Mouse (Mus musculus): Measurements from ENCODE around the gene P2rx1. TPM values are rescaled to one million over a fixed set of nuclear protein-coding genes. Genes with fewer than 3 reads are reported as not detected.

The P2rx1 gene
- polyA plus RNA-seq, 1 experiment from 2014 or later, result 2.6 TPM

- ATAC-seq (ENCODE audit: insufficient number of reproducible peaks, low FRiP score, low TSS enrichment, low read depth), result no peak
- H3K9ac ChIP-seq, result no peak overlapping the region
- H3K36me3 ChIP-seq, result no peaks in the 10 kb centered on the region
- H3K4me2 ChIP-seq (replicated peaks), result no peak overlapping the region
- WGBS, result 56% methylated on average over 13 of the region's 13 CpGs
- no peaks in the 10 kb centered on the region for H3K9me3 ChIP-seq (replicated peaks)
- H3K27ac ChIP-seq (replicated peaks), result no peak overlapping the region
- 0 out of 2 replicates have a peak, but pooled peaks cover 7% of the 10 kb centered on the region for H3K4me1 ChIP-seq
- H3K4me3 ChIP-seq (replicated peaks), result no peak overlapping the region
- H3K27me3 ChIP-seq, result no peaks in the 10 kb centered on the region
Measured at GRCm38 (mm10) chr11:73009531-73010274, 10.8 kb downstream of the P2rx1 start.

GRCm38 (mm10) chr11:73013981-73014380 is 15.1 kb downstream of the P2rx1 start:
- H3K4me1 ChIP-seq, result peaks cover 22% of the 10 kb centered on the region; the same call in 1 of the 2 replicates
- ATAC-seq (ENCODE audit: insufficient number of reproducible peaks, low FRiP score, low TSS enrichment, low read depth), result no peak
- H3K9ac ChIP-seq, result no peak overlapping the region
- H3K9me3 ChIP-seq (replicated peaks), result no peaks in the 10 kb centered on the region
- H3K4me2 ChIP-seq (replicated peaks), result no peak overlapping the region
- H3K27me3 ChIP-seq, result no peaks in the 10 kb centered on the region
- WGBS, result 68% methylated on average over 5 of the region's 5 CpGs
- H3K27ac ChIP-seq (replicated peaks), result no peak overlapping the region
- no peaks in the 10 kb centered on the region for H3K36me3 ChIP-seq
- no peak overlapping the region for H3K4me3 ChIP-seq (replicated peaks)

- 74% methylated on average over 4 of the region's 4 CpGs for WGBS
- no peak overlapping the region for H3K4me2 ChIP-seq (replicated peaks)
- H3K4me1 ChIP-seq, result peaks cover 31% of the 10 kb centered on the region
- H3K36me3 ChIP-seq, result no peaks in the 10 kb centered on the region
- H3K27me3 ChIP-seq, result 0 out of 2 replicates have a peak, but pooled peaks cover 7% of the 10 kb centered on the region
- ATAC-seq (ENCODE audit: insufficient number of reproducible peaks, low FRiP score, low TSS enrichment, low read depth), result no peak
- H3K4me3 ChIP-seq (replicated peaks), result no peak overlapping the region
- no peak overlapping the region for H3K9ac ChIP-seq
- H3K9me3 ChIP-seq (replicated peaks), result no peaks in the 10 kb centered on the region
- H3K27ac ChIP-seq (replicated peaks), result peak overlapping the region; percentile 44; the same call in 1 of the 2 replicates
Measured at GRCm38 (mm10) chr11:73014831-73015344, 16.0 kb downstream of the P2rx1 start.

GRCm38 (mm10) chr11:73015391-73016102 is 16.6 kb downstream of the P2rx1 start:
- Histone ChIP-seq H3K27me3 (peaks cover 14% of the 10 kb centered on the region; the same call in 1 of the 2 replicates), H3K4me3 (replicated peaks) (no peak overlapping the region), H3K27ac (replicated peaks) (peak overlapping the region; percentile 44; the same call in 1 of the 2 replicates), H3K9ac (no peak overlapping the region), H3K4me2 (replicated peaks) (no peak overlapping the region), H3K36me3 (no peaks in the 10 kb centered on the region), H3K9me3 (replicated peaks) (no peaks in the 10 kb centered on the region), H3K4me1 (peaks cover 35% of the 10 kb centered on the region)
- ATAC-seq (ENCODE audit: insufficient number of reproducible peaks, low FRiP score, low TSS enrichment, low read depth), result no peak
- 67% methylated on average over 5 of the region's 5 CpGs for WGBS

GRCm38 (mm10) chr11:73016103-73016420 is 17.2 kb downstream of the P2rx1 start:
- ATAC-seq (ENCODE audit: insufficient number of reproducible peaks, low FRiP score, low TSS enrichment, low read depth), result no peak
- WGBS, result 80% methylated on average over 6 of the region's 6 CpGs
- Histone ChIP-seq H3K27me3 (peaks cover 14% of the 10 kb centered on the region; the same call in 1 of the 2 replicates), H3K27ac (replicated peaks) (peak overlapping the region; percentile 44; the same call in 1 of the 2 replicates), H3K9ac (no peak overlapping the region), H3K9me3 (replicated peaks) (no peaks in the 10 kb centered on the region), H3K36me3 (no peaks in the 10 kb centered on the region), H3K4me2 (replicated peaks) (no peak overlapping the region), H3K4me3 (replicated peaks) (no peak overlapping the region), H3K4me1 (peaks cover 35% of the 10 kb centered on the region)

GRCm38 (mm10) chr11:73018471-73019146 is 19.7 kb downstream of the P2rx1 start, which contains the start of gene Camkk1:
Gene Camkk1 (plus strand): TSS chr11:73019008.
- under 1% methylated on average over 57 of the region's 57 CpGs for WGBS
- H3K4me3 ChIP-seq (replicated peaks), result peak within 1 kb of the TSS; percentile 60
- peak within 1 kb of the TSS; percentile 68 for H3K27ac ChIP-seq (replicated peaks)

GRCm38 (mm10) chr11:73019147-73019795 is 20.4 kb downstream of the P2rx1 start:
- Histone ChIP-seq H3K9ac (peak overlapping the region; percentile 37), H3K9me3 (replicated peaks) (no peaks in the 10 kb centered on the region), H3K36me3 (no peaks in the 10 kb centered on the region), H3K27ac (replicated peaks) (no peak overlapping the region), H3K27me3 (peaks cover 14% of the 10 kb centered on the region; the same call in 1 of the 2 replicates), H3K4me3 (replicated peaks) (peak overlapping the region; percentile 60), H3K4me1 (peaks cover 41% of the 10 kb centered on the region), H3K4me2 (replicated peaks) (peak overlapping the region; percentile 97)
- under 1% methylated on average over 46 of the region's 46 CpGs for WGBS
- ATAC-seq (ENCODE audit: insufficient number of reproducible peaks, low FRiP score, low TSS enrichment, low read depth), result peak; percentile 25

More at GRCm38 (mm10) chr11:73018471-73019146, 19.7 kb downstream of the P2rx1 start, which contains the start of gene Camkk1:
- Histone ChIP-seq H3K36me3 (no peaks in the 10 kb centered on the region), H3K4me2 (replicated peaks) (peak within 1 kb of the TSS; percentile 97), H3K9ac (peak within 1 kb of the TSS; percentile 37), H3K4me1 (peaks cover 35% of the 10 kb centered on the region), H3K27me3 (peaks cover 14% of the 10 kb centered on the region; the same call in 1 of the 2 replicates), H3K9me3 (replicated peaks) (no peaks in the 10 kb centered on the region)
- ATAC-seq (ENCODE audit: insufficient number of reproducible peaks, low FRiP score, low TSS enrichment, low read depth), result peak; percentile 94

GRCm38 (mm10) chr11:73020953-73021800 is 22.3 kb downstream of the P2rx1 start:
- 61% methylated on average over 7 of the region's 7 CpGs for WGBS
- Histone ChIP-seq H3K9ac (no peak overlapping the region), H3K4me1 (peaks cover 39% of the 10 kb centered on the region), H3K4me2 (replicated peaks) (no peak overlapping the region), H3K27me3 (peaks cover 14% of the 10 kb centered on the region; the same call in 1 of the 2 replicates), H3K27ac (replicated peaks) (no peak overlapping the region), H3K4me3 (replicated peaks) (no peak overlapping the region), H3K9me3 (replicated peaks) (no peaks in the 10 kb centered on the region), H3K36me3 (no peaks in the 10 kb centered on the region)
- ATAC-seq (ENCODE audit: insufficient number of reproducible peaks, low FRiP score, low TSS enrichment, low read depth), result no peak

- no peak for ATAC-seq (ENCODE audit: insufficient number of reproducible peaks, low FRiP score, low TSS enrichment, low read depth)
- Histone ChIP-seq H3K9ac (no peak overlapping the region), H3K27me3 (peaks cover 14% of the 10 kb centered on the region; the same call in 1 of the 2 replicates), H3K9me3 (replicated peaks) (no peaks in the 10 kb centered on the region), H3K4me1 (peaks cover 37% of the 10 kb centered on the region), H3K27ac (replicated peaks) (no peak overlapping the region; the same call in 1 of the 2 replicates), H3K4me2 (replicated peaks) (no peak overlapping the region), H3K4me3 (replicated peaks) (no peak overlapping the region), H3K36me3 (no peaks in the 10 kb centered on the region)
- 53% methylated on average over 9 of the region's 9 CpGs for WGBS
Measured at GRCm38 (mm10) chr11:73023099-73023498, 24.2 kb downstream of the P2rx1 start.

GRCm38 (mm10) chr11:73023827-73024226 is 24.9 kb downstream of the P2rx1 start:
- H3K4me1 ChIP-seq, result peaks cover 32% of the 10 kb centered on the region
- H3K4me2 ChIP-seq (replicated peaks), result no peak overlapping the region
- H3K36me3 ChIP-seq, result no peaks in the 10 kb centered on the region
- 51% methylated on average over 4 of the region's 4 CpGs for WGBS
- no peak overlapping the region for H3K9ac ChIP-seq
- no peak overlapping the region for H3K4me3 ChIP-seq (replicated peaks)
- no peak for ATAC-seq (ENCODE audit: insufficient number of reproducible peaks, low FRiP score, low TSS enrichment, low read depth)
- H3K9me3 ChIP-seq (replicated peaks), result no peaks in the 10 kb centered on the region
- H3K27me3 ChIP-seq, result peaks cover 14% of the 10 kb centered on the region; the same call in 1 of the 2 replicates
- no peak overlapping the region; the same call in none of the 2 replicates for H3K27ac ChIP-seq (replicated peaks)
